Mouse (Mus musculus) heart, adult 9 months (tissue): ENCODE data around the gene Cog4.
"Not testable (repeated sequence)": the region's sequence is repeated elsewhere in the genome, so short reads cannot be mapped to it uniquely, and the experiment has no call there.

ENCODE experiments used
- DNase-seq, 2 experiments: peaks; one replicate each; pipeline ENCODE4 v3.0.0; 2022; ENCODE audit warnings: low spot score in 2 of 2

Gene Cog4

DNA sequence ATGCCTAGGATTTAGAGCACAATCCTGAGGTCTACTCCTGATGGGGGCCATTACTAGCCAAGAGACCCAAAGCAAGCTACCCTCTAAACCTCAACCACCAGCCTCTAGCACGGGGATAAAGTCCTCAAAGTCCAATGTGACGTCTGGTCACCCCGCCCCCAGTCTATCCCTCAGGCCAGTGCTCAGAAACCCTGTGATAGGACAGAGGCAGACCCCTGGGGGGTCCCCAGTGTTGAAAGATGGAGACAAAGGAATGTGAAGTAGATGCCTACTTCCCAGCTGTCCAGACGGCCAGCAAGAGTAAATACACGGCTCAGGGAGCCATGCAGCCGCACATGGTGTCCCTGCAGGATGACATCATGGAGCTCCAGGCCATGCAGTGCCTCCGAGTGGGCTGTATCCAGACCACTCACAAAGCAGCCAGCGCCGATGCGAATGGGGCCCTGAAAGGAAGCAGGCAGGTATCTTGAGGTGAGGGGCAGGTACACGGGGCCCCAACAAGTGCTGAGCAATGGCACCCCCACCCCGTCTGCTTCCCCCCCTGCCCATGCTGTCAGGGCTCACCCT, 43.6 kb downstream of the Cog4 start:
- no peak for DNase-seq

DNA sequence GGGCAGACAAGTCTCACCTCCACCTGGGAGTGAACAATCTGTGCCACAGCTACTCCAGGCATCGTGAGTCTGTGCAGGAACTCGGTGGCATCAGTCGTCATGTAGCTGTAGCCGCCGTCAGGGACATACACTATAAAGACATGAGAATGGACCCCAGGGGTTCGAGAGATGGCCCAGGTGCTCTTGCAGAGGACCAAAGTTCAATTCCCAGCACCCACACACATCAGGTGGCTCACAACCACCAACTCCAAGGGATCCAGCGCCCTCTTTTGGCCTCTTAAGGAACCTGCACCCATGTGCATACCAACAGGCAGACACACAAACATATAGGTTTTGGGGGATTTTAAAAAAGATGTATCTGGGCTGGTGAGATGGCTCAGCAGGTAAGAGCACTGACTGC, 45.6 kb downstream of the Cog4 start:
- no peak for DNase-seq

DNA sequence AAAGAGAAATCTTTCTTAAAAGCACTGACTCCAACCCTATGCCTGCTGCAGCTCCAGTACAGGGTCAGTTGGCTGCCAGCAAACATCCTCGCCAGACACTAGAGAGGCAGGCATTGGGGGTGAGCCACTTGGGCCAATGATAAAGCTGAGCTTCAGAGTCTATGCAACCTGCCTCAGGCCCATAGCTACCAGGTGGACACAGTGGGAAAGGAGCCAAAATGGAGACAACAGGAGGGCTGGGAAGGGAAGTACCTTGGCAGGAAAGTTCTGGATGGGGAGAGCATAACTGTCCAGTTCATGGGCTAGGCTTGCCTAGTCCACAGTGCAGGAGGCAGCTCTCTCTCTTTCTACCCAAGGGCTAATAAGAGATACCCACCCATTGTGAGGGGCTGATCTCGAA, 46.5 kb downstream of the Cog4 start:
- DNase-seq: no peak

- no peak for DNase-seq
Observed at GRCm38 (mm10) chr8:110894851-110895250, 48.5 kb downstream of the Cog4 start.

GRCm38 (mm10) chr8:110895254-110895653, 48.9 kb downstream of the Cog4 start:
- DNase-seq: no peak

DNA sequence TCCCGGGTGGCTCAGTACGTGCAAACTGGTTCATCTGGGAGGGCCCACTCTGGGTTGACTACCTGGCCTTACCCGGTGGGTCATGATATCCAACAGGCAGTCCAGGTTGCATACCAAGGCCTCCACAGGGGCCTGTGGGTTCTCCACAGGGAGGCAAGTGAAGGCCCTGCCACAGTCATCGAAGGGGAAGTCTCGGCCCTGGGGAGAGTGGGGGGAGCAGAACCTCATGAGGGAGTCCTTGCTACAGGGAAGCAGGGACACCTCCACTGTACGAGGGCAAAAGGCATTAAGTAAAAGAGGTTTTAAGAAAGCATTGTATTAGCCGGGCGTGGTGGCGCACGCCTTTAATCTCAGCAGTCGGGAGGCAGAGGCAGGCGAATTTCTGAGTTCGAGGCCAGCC, 49.4 kb downstream of the Cog4 start:
- no peak for DNase-seq

- DNase-seq: no peak
Observed at GRCm38 (mm10) chr8:110897495-110897894, 51.1 kb downstream of the Cog4 start.

DNA sequence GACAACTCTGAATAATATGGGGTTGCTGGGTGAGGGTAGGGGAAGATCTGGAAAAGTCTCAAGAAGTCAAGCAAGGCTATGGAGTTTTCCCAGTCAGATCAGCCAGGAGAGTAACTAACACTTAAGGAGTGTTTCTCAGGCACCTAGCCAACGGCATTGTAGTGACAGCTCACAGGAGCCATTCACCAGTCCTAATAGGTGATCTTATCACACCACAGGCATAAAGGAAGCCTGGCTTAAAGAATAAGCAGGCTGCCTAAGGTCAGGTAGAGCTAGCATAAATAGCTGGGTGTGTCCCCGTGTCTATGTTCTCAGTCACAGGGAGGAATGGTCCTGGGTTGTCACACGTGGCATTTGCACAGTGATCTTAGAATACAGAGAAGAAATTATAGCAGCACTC, 54.7 kb downstream of the Cog4 start:
- DNase-seq: no peak

- DNase-seq: peak; percentile 73 to 78
Observed at GRCm38 (mm10) chr8:110901839-110902578, 55.6 kb downstream of the Cog4 start, which contains the start of gene Fuk. Fuk (minus strand) TSS chr8:110902488.

DNA sequence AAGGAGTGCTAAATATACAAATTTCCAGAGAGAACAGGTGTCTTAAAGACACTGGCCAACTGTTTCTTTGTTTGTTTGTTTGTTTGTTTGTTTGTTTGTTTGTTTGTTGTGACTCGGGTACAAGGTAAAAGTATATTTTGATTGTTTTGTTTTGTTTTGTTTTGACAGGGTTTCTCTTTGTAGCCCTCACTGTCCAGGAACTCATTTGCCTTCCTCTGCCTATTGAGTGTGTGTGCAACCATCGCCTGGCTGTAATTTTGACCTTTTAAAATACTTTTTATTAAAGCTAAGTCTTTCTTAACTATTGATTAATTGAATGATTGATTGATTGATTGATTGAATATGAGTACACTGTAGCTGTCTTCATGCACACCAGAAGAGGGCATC, 56.2 kb downstream of the Cog4 start:
- DNase-seq: no peak

- DNase-seq: no peak
Observed at GRCm38 (mm10) chr8:110905404-110905803, 59.0 kb downstream of the Cog4 start.

GRCm38 (mm10) chr8:110906682-110907081, 60.3 kb downstream of the Cog4 start:
- no peak for DNase-seq

GRCm38 (mm10) chr8:110909850-110910249, 63.5 kb downstream of the Cog4 start:
- not testable (repeated sequence) for DNase-seq

DNA sequence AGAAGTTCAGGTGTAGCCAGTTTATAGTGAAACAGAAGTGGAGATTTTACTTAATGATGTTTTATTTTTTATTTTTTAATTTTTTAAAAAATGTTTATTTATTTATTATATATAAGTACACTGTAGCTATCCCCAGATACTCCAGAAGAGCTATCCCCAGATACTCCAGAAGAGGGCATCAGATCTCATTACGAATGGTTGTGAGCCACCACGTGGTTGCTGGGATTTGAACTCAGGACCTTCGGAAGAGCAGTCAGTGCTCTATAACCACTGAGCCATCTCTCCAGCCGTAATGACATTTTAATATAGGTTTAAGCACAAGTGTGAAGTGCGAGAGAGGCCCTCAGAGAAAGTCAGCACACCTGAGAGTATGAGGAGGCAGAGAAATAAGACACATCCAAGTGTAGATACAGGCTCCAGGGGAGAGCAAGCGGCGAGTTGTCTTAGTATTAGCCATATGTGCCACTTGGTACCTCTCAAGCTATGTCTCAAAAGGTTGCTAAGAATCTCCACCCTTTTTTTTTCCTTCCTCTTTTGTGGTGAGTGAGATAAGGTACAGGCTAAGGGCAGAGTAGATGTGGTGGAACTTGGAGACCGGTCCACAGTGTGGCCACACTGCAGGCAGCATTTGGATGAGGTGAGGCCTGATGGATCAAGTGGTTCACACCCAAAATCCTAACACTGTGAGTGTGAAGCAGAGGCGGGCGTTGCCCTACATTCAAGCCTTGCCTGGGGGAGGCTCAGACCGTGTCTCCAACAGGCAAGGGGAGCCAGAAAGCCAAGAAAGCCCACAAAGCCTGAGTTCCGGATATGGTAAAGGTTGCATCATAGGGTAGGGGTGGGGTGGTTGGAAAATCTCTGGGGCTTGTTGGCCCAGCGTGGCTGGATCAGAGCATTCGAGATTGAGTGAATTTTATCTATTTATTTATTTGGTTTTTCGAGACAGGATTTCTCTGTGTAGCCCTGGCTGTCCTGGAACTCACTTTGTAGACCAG, 65.5 kb downstream of the Cog4 start:
- no peak for DNase-seq

- DNase-seq: no peak
Observed at GRCm38 (mm10) chr8:110917415-110917814, 71.0 kb downstream of the Cog4 start.

GRCm38 (mm10) chr8:110918027-110918426, 71.6 kb downstream of the Cog4 start:
- DNase-seq: no peak

GRCm38 (mm10) chr8:110918460-110918859, 72.1 kb downstream of the Cog4 start:
- DNase-seq: no peak

DNA sequence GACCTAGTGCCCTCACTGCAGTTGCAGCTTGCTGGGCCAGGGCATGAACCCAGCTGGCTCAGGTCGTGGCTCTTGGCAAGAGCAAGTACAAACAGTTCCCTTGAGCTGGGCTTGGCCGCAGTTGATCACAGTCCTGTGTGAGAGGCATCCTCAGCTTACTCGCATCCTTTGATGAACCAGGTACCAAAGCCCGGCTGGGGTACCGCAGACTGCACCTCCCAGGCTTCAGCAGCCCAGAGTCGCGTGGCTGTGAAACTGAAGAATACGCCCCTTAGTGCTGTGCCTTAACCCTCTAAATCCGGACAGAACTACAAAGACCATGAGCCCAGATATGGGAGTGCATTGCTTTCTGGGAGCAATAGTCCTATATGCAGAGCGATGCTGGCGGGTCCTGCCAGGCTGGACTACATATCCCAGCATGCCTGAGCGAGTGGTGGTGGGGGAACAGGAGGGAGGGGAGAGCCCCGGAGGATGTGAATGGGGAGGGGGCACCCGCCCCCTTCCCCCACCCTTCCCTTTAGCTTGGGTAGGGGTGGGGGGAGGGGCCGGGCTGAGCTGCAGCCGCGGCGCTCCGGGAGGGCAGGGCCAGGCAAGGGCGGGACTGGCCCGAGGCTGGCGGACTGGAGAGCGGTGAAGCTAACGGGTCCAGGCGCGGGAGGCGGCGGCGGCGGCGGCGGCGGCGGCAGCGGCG, 73.1 kb downstream of the Cog4 start, which contains the start of gene St3gal2:
Gene St3gal2 (plus strand): TSS at position 582 of the 691 bp plus-strand sequence.
- DNase-seq: peak; percentile 91 to 92

GRCm38 (mm10) chr8:110920032-110920772, 73.8 kb downstream of the Cog4 start:
- DNase-seq: peak in 1 of 2 experiments; percentile 49

DNA sequence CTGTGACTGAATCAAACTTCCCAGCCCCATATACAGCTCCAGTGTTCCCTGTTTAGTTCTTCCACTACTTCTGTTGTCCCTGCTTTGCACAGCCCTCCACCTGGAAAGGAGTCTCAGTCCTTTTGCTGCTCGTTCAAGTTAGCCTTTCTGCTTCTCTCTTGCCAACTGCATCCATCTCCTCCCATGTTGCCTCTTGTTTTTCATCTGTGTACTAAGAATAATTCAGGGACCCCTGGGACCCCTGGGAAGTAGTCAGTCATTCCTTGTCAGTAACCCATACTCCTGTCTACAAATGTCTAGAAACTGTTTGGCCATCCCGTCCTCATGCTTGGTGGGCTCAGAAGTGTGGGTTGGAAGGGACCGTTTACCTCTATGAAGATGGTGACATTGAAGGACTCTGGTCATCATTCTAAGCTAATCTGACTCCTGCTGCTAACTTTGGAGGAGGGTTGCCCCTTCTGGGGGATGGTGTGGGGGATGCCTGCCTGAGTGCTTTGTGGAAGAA, 74.4 kb downstream of the Cog4 start:
- DNase-seq: no peak
